Mouse (Mus musculus): Measurements from ENCODE around the gene Sytl3. TPM values are rescaled to one million over a fixed set of nuclear protein-coding genes. Genes with fewer than 3 reads are reported as not detected.
A peak's percentile ranks its signal among the peaks of the same experiment; 100 is the strongest.
"Not testable (repeated sequence)": the region's sequence is repeated elsewhere in the genome, so short reads cannot be mapped to it uniquely, and the experiment has no call there.

The Sytl3 gene
- 10 to 100 TPM in 1 of 3 experiments, 1 to 10 TPM in 2; 2.5 to 23.6 (median 3.9) TPM for polyA plus RNA-seq (2017; shearing (Covaris generic))

GRCm38 (mm10) chr17:6658801-6659200 is at the start of gene Sytl3:
Sytl3 (plus strand) TSS chr17:6659093.
- ATAC-seq, result peak; percentile 7

DNA sequence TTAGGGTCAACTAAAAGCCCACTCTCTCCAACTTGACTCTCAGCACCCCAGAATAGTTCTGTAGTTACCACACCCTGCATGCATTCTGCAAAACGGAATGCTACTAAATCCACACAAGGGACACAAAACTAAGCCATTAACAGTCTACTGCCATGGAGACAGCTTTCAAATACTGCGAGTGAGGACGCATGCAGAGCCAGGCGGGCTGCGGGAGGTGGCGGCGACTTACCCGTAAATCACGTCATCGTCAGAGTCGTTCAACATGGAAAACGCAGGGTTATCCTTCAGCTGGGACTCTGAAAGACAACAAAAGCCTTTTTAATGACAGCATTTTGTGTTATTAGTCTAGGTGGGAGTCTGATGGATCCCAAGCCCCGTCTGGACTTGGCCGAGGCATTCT is 45.4 kb upstream of the Sytl3 start:
- not testable (repeated sequence) for ATAC-seq

- not testable (repeated sequence) for ATAC-seq
Measured at GRCm38 (mm10) chr17:6614316-6614715, 44.6 kb upstream of the Sytl3 start.

DNA sequence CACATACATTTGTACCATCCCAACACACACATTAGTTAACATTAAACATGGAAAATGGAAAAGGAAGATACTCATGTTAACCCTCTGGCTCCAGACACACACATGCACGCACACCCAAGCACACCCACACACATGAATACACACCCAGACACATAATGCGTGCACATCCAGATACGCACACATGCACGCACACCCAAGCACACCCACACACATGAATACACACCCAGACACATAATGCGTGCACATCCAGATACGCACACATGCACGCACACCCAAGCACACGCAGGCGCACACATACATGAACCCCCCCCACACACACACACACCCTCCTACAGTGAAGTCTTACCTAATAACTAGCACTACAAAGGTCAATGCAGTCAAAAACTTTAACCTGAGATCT is 42.2 kb upstream of the Sytl3 start:
- ATAC-seq, result not testable (repeated sequence)

DNA sequence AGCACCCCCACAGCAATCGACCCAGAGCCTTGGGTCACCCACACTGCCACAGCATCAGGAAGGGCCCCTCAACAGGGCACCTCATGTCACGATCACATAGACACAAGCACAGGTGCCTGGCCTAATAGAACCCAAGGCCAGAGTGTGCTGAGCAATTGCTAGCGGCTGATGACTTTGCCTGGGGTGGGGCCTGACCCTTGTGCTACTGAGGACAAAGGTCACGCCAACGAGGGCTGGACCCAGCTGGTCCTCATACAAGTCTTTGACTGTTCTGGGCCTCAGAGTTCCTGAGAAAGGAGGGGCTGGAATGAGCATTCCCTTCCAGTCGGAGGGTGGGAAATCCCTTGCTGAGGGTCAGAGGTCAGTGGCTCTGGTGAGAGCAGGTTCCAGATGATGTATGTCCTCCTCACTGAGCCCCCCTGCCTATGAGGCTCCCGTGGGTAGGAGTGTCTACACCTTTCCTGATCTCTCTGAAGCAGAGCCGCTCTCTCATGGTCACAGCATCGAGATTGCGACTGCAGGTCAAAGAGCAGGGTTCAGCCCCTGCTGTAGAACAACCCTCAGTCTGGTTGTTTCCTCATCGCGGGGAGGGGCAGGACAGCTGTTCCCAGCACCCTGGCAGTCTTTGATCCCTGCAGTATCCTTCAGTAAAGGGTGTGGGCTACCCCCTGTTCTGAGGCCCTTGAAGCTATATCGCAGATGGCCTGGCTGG is 41.0 kb upstream of the Sytl3 start:
- not testable (repeated sequence) for ATAC-seq

- ATAC-seq, result not testable (repeated sequence)
Measured at GRCm38 (mm10) chr17:6619271-6619670, 39.6 kb upstream of the Sytl3 start.

DNA sequence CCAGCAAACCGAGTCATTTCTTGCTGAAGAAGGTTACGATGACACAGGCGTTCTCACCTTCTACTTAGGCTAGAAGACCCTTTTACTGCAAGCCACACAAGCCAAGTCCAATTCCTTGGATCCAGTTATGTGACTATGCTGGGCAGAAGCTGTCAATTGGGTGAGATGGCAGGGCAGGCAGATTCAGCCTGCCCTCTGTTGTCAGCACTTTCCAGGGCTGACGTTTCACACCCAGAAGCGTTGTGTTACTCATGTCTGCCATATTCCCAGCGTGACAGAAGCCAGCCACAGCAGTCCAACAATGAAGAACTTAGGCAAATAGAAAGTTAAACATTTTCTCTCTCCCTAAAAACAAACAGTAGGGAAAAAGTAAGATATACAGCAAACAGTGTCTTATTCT is 38.9 kb upstream of the Sytl3 start:
- ATAC-seq, result not testable (repeated sequence)

- not testable (repeated sequence) for ATAC-seq
Measured at GRCm38 (mm10) chr17:6620730-6621451, 38.0 kb upstream of the Sytl3 start.

GRCm38 (mm10) chr17:6621976-6622375 is 36.9 kb upstream of the Sytl3 start:
- not testable (repeated sequence) for ATAC-seq

DNA sequence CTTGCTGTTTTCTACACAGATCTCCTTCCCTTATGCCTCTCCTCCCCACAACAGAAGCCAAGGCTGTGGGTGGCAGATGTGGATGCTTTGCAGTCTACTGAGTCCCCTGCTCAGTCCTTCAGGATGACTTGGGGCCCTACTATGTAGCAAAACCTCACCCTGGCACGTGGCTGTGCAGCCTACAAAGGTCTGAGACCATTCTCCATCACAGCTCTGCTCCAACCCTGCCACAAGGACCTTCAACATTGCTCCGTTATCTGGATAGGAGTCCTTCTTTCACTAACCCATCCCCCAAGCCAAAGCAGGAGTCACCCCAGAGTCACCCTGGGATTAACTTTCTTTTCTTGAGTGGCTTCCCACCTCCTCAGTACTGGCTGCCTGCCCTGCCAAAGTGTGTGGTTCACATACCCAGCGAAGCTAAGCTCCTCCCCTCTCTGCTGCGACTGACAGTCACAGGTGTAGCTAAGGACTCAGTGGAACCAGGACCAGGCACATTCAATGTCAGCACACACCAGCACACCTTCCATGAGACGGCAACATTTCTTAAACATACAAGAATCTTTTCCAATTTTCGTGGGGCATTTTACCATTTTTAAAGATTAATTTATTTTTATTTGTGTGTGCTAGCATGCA is 33.9 kb upstream of the Sytl3 start:
- not testable (repeated sequence) for ATAC-seq

DNA sequence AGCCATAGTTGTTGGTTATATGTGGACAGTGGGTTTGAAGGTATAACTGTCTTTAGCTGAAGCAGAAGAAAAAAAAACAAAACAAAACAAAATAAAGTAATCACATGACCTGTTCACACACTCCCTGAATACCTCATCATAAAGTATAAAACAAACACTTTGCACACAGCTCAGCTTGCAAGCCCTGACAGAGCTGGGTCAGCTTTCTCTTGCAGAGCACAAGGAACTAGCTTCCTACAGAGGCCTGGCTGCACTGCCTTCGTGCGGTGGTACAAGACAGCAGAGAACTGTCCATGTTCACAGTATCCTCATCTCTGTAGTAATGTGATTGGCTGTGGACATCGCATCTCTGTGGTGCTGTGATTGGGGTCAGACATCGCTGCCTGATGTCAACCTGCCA is 28.5 kb upstream of the Sytl3 start:
- ATAC-seq, result not testable (repeated sequence)

- not testable (repeated sequence) for ATAC-seq
Measured at GRCm38 (mm10) chr17:6632850-6633249, 26.0 kb upstream of the Sytl3 start.

GRCm38 (mm10) chr17:6635781-6636180 is 23.1 kb upstream of the Sytl3 start:
- ATAC-seq, result not testable (repeated sequence)

- ATAC-seq, result no peak
Measured at GRCm38 (mm10) chr17:6636861-6637260, 22.0 kb upstream of the Sytl3 start.

GRCm38 (mm10) chr17:6637434-6637833 is 21.5 kb upstream of the Sytl3 start:
- not testable (repeated sequence) for ATAC-seq

DNA sequence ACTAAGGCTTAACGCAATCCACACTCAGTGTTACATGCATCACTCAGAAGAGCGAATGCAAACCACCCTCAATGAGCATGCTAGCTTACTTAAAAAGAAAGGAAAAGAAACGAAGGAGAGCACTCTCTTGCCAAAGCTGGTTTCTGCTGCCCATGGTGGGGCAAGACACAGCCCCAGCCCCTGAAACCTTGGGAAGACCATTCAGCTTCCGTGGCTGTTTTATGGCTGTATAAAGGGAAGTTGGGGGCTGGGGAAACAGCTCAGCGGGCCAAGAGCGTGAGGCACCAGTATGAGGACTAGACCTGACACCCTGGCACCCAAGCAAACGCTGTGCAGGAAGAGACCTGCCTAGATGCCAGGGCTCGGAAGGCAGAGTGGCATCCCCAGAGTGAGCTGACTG is 20.4 kb upstream of the Sytl3 start:
- not testable (repeated sequence) for ATAC-seq

- not testable (repeated sequence) for ATAC-seq
Measured at GRCm38 (mm10) chr17:6639486-6639885, 19.4 kb upstream of the Sytl3 start.

- ATAC-seq, result not testable (repeated sequence)
Measured at GRCm38 (mm10) chr17:6640044-6640637, 18.8 kb upstream of the Sytl3 start.

DNA sequence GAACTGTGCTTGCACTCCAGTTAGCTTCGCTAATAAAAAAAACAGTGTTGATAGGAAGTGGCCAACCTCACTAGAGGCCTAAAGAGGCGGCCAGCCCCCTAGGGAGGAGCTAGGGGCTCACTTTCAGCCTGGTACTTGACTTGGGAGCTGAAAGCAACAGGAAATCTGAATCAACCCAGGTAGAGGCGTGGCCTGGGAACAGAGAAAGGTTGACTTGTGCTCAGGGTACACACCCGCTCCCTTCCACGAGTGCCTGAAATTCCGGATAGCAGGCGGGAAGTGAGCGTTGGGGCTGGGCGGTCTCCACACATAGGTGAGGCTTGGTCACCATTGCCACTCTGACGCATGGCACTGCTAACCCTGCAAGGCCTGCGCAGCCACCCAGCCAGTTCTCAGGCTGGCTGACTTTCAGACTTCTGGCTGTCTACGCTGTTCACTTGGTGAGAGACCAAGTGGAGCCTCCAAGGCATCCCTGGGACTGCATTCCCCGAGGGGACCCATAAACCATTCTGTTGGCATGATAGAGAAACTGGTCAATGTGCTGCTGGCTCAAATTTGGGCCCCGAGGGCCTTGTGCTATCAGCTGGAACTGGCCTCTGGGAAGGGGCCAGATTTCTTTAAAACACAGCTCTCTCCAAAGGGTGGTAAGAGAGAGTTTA is 18.0 kb upstream of the Sytl3 start:
- peak; percentile 60 for ATAC-seq

GRCm38 (mm10) chr17:6644210-6644609 is 14.7 kb upstream of the Sytl3 start:
- not testable (repeated sequence) for ATAC-seq

GRCm38 (mm10) chr17:6644673-6645072 is 14.2 kb upstream of the Sytl3 start:
- ATAC-seq, result not testable (repeated sequence)

- not testable (repeated sequence) for ATAC-seq
Measured at GRCm38 (mm10) chr17:6645668-6646067, 13.2 kb upstream of the Sytl3 start.

Data from inflammation-experienced regulatory T-cells, adult 6 months (primary cell).